Mouse (Mus musculus): Measurements from ENCODE around the gene Prss22. TPM values are rescaled to one million over a fixed set of nuclear protein-coding genes. Genes with fewer than 3 reads are reported as not detected.

The Prss22 gene
- polyA plus RNA-seq, 1 experiment, result 0.04 TPM

GRCm38 (mm10) chr17:24037360-24037759, 39.5 kb upstream of the Prss22 start:
- no peak overlapping the region for H3ac ChIP-seq (ENCODE audit: control insufficient read depth, insufficient read length)
- H3K79me2 ChIP-seq (ENCODE audit: control insufficient read depth, insufficient read depth), result no peaks in the 10 kb centered on the region
- TF ChIP-seq REST (IDR thresholded peaks at IDR 0.05; ENCODE audit: insufficient read depth, insufficient read length) (no peak), TCF3 (IDR thresholded peaks at IDR 0.05; ENCODE audit: insufficient read length, low read depth) (no peak)
- no peak overlapping the region for H3K4me3 ChIP-seq
- H3K36me3 ChIP-seq (ENCODE audit: control insufficient read depth, insufficient read depth), result no peaks in the 10 kb centered on the region
- H3K27me3 ChIP-seq (ENCODE audit: control insufficient read depth, insufficient read depth, insufficient read length), result no peaks in the 10 kb centered on the region
- no peak overlapping the region for H3K4me2 ChIP-seq (ENCODE audit: low read depth)

DNA sequence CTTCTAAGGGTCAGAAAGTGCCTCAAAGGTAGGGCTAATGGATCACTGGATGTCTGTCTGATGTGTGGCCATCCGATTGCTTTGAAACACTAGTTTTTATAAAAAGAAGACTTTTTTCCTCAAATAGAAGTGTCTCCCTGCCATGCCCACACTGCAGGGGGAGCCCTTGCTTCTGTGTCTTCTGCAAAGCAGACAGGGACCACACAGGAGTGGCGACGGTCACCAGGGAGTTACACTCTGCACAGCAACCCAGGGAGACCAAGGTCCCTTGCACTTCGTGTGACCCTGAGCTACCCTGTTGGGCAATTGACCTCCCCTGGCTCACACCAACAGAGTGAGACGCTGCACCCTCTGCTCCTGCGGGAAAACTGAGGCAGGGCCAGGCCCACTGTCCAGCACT, 39.1 kb upstream of the Prss22 start:
- TF ChIP-seq CEBPB (IDR thresholded peaks at IDR 0.05; ENCODE audit: insufficient read depth, poor library complexity, severe bottlenecking), result no peak
- no peak for TF ChIP-seq POLR2A (IDR thresholded peaks at IDR 0.05; ENCODE audit: insufficient read length, low read depth)
- TF ChIP-seq TCF3 (IDR thresholded peaks at IDR 0.05; ENCODE audit: insufficient read length, low read depth), result no peak
- TF ChIP-seq USF1 (IDR thresholded peaks at IDR 0.05; ENCODE audit: low read depth), result no peak
- TF ChIP-seq E2F4 (IDR thresholded peaks at IDR 0.05; ENCODE audit: insufficient read depth), result no peak
- no peak for TF ChIP-seq MYOD1 (IDR thresholded peaks at IDR 0.05; ENCODE audit: control insufficient read depth in 1 of 3, insufficient read length in 2 of 3, low read depth in 2 of 3)
- TF ChIP-seq SRF (IDR thresholded peaks at IDR 0.05; ENCODE audit: control insufficient read depth, insufficient read length, low read depth), result no peak
- TF ChIP-seq MYOG (IDR thresholded peaks at IDR 0.05; ENCODE audit: control insufficient read depth in 1 of 3, insufficient read depth in 1 of 3, insufficient read length in 2 of 3, low read depth in 2 of 3), result no peak
- TF ChIP-seq TCF12 (IDR thresholded peaks at IDR 0.05; ENCODE audit: insufficient read depth, poor library complexity, severe bottlenecking), result no peak
- TF ChIP-seq MAX (IDR thresholded peaks at IDR 0.05; ENCODE audit: low read depth), result no peak
- TF ChIP-seq POLR2AphosphoS2 (IDR thresholded peaks at IDR 0.05; ENCODE audit: insufficient read length, low read depth), result no peak
- no peak for TF ChIP-seq REST (IDR thresholded peaks at IDR 0.05; ENCODE audit: insufficient read depth, insufficient read length)
- no peaks in the 10 kb centered on the region for H3K36me3 ChIP-seq (ENCODE audit: control insufficient read depth, insufficient read depth)
- H3K79me2 ChIP-seq (ENCODE audit: control insufficient read depth, insufficient read depth), result no peaks in the 10 kb centered on the region
- no peak overlapping the region for H3ac ChIP-seq (ENCODE audit: control insufficient read depth, insufficient read length)
- H3K4me2 ChIP-seq (ENCODE audit: low read depth), result no peak overlapping the region
- H3K4me3 ChIP-seq, result no peak overlapping the region
- H3K27me3 ChIP-seq (ENCODE audit: control insufficient read depth, insufficient read depth, insufficient read length), result no peaks in the 10 kb centered on the region

DNA sequence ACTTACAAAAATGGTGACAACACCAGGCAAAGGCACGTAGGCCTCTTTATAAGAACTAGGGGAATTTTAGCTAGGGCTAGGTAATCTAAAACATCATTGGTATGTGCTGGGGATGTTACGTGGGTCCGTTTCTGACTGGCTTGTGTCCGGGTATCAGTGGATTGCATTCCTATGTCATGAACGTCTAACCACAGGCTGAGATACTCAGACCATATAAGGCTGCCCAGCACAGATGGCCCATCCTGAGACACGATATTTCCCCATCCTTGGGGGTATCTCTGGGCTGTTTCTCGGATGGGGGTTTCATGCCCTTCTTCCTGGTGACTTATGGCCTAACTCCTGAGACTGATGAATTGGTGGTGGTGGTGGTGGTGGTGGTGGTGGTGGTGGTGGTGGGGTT, 37.2 kb upstream of the Prss22 start:
- H3K4me2 ChIP-seq (ENCODE audit: low read depth), result peak overlapping the region; percentile 67
- H3K4me3 ChIP-seq, result no peak overlapping the region
- H3K36me3 ChIP-seq (ENCODE audit: control insufficient read depth, insufficient read depth), result no peaks in the 10 kb centered on the region
- TF ChIP-seq E2F4 (IDR thresholded peaks at IDR 0.05; ENCODE audit: insufficient read depth), result no peak
- TF ChIP-seq SRF (IDR thresholded peaks at IDR 0.05; ENCODE audit: control insufficient read depth, insufficient read length, low read depth), result peak; percentile 99
- TF ChIP-seq MYOD1 (IDR thresholded peaks at IDR 0.05; ENCODE audit: control insufficient read depth in 1 of 3, insufficient read length in 2 of 3, low read depth in 2 of 3), result peak in 2 of 3 experiments; percentile 70 to 81
- peak in 1 of 3 experiments; percentile 64 for TF ChIP-seq MYOG (IDR thresholded peaks at IDR 0.05; ENCODE audit: control insufficient read depth in 1 of 3, insufficient read depth in 1 of 3, insufficient read length in 2 of 3, low read depth in 2 of 3)
- TF ChIP-seq USF1 (IDR thresholded peaks at IDR 0.05; ENCODE audit: low read depth), result no peak
- no peak for TF ChIP-seq POLR2A (IDR thresholded peaks at IDR 0.05; ENCODE audit: insufficient read length, low read depth)
- no peak for TF ChIP-seq REST (IDR thresholded peaks at IDR 0.05; ENCODE audit: insufficient read depth, insufficient read length)
- TF ChIP-seq POLR2AphosphoS2 (IDR thresholded peaks at IDR 0.05; ENCODE audit: insufficient read length, low read depth), result no peak
- no peak for TF ChIP-seq MAX (IDR thresholded peaks at IDR 0.05; ENCODE audit: low read depth)
- no peaks in the 10 kb centered on the region for H3K27me3 ChIP-seq (ENCODE audit: control insufficient read depth, insufficient read depth, insufficient read length)
- no peak overlapping the region for H3ac ChIP-seq (ENCODE audit: control insufficient read depth, insufficient read length)
- no peaks in the 10 kb centered on the region for H3K79me2 ChIP-seq (ENCODE audit: control insufficient read depth, insufficient read depth)

DNA sequence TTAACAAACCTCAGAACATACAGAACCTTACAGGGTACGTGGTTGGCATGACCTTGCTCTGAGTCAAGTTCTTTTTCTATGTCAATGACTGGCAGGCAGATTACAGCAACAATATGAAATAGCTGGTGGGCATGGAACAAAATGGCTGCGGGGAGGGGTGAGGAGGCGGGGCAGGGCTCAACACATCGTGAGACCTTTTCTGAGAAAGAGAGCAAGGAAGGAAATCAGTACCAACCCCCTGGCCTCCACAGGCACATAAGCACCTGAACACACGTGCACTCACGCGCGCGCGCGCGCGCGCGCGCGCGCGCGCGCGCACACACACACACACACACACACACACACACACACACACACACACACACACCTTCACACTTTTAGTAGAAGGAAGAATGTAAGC, 32.7 kb upstream of the Prss22 start:
- TF ChIP-seq REST (IDR thresholded peaks at IDR 0.05; ENCODE audit: insufficient read depth, insufficient read length) (no peak), POLR2A (IDR thresholded peaks at IDR 0.05; ENCODE audit: insufficient read length, low read depth) (no peak), MAX (IDR thresholded peaks at IDR 0.05; ENCODE audit: low read depth) (no peak), CEBPB (IDR thresholded peaks at IDR 0.05; ENCODE audit: insufficient read depth, poor library complexity, severe bottlenecking) (no peak), E2F4 (IDR thresholded peaks at IDR 0.05; ENCODE audit: insufficient read depth) (no peak), MYOG (IDR thresholded peaks at IDR 0.05; ENCODE audit: control insufficient read depth in 1 of 3, insufficient read depth in 1 of 3, insufficient read length in 2 of 3, low read depth in 2 of 3) (no peak), TCF3 (IDR thresholded peaks at IDR 0.05; ENCODE audit: insufficient read length, low read depth) (no peak), MYOD1 (IDR thresholded peaks at IDR 0.05; ENCODE audit: control insufficient read depth in 1 of 3, insufficient read length in 2 of 3, low read depth in 2 of 3) (no peak), USF1 (IDR thresholded peaks at IDR 0.05; ENCODE audit: low read depth) (no peak), TCF12 (IDR thresholded peaks at IDR 0.05; ENCODE audit: insufficient read depth, poor library complexity, severe bottlenecking) (no peak), POLR2AphosphoS2 (IDR thresholded peaks at IDR 0.05; ENCODE audit: insufficient read length, low read depth) (no peak)
- Histone ChIP-seq H3K79me2 (ENCODE audit: control insufficient read depth, insufficient read depth) (no peaks in the 10 kb centered on the region), H3K4me3 (no peak overlapping the region), H3K36me3 (ENCODE audit: control insufficient read depth, insufficient read depth) (no peaks in the 10 kb centered on the region), H3K4me2 (ENCODE audit: low read depth) (no peak overlapping the region), H3K27me3 (ENCODE audit: control insufficient read depth, insufficient read depth, insufficient read length) (no peaks in the 10 kb centered on the region), H3ac (ENCODE audit: control insufficient read depth, insufficient read length) (no peak overlapping the region)

DNA sequence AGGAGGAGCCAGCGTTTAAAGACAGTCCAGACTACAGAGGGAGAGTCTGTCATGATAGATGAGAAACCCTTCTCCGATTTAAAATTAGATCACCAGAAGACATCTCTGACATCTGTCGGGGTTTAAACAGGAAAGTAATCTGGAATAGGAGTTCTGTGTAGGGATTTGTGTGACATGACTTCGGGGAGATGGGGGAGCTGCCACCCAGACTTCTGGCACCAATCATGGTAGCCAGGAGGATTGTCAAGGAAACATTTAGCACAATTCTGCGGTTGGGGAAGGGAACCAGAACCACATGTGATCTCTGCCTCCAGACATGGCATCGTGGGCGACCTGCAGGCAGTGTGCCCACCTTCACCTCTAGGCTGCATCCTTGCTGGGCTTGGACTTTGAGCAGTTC, 31.6 kb upstream of the Prss22 start:
- Histone ChIP-seq H3K27me3 (ENCODE audit: control insufficient read depth, insufficient read depth, insufficient read length) (no peaks in the 10 kb centered on the region), H3K79me2 (ENCODE audit: control insufficient read depth, insufficient read depth) (no peaks in the 10 kb centered on the region), H3K4me3 (no peak overlapping the region), H3ac (ENCODE audit: control insufficient read depth, insufficient read length) (no peak overlapping the region), H3K36me3 (ENCODE audit: control insufficient read depth, insufficient read depth) (no peaks in the 10 kb centered on the region), H3K4me2 (ENCODE audit: low read depth) (no peak overlapping the region)
- no peak for TF ChIP-seq MAX (IDR thresholded peaks at IDR 0.05; ENCODE audit: low read depth)
- TF ChIP-seq POLR2A (IDR thresholded peaks at IDR 0.05; ENCODE audit: insufficient read length, low read depth), result no peak
- TF ChIP-seq CEBPB (IDR thresholded peaks at IDR 0.05; ENCODE audit: insufficient read depth, poor library complexity, severe bottlenecking), result no peak

Data from myocyte (in vitro differentiated cells).